Mouse (Mus musculus): ENCODE measurements around the gene Epas1. TPM values are rescaled to one million over a fixed set of nuclear protein-coding genes. Genes with fewer than 3 reads are reported as not detected.

Epas1 gene
- polyA plus RNA-seq, 1 experiment from 2014 or later = 5.6 TPM

DNA sequence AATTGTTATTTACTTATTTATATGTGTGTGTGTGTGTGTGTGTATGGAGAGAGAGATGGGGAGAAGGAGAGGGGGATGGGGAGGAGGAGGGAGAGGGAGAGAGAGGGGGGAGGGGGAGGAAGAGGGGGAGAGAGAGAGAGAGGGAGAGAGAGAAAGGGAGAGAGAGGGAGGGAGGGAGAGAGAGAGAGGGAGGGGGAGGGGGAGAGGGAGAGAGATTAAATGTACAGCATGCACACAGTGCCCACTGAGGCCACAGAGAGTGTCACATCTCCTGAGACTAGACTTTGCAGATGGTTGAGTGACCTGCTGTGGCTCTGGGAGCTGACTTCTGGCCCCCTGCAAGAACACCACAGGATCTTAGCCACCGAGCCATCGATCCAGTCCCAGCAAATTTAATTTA lies 98.3 kb downstream of the Epas1 start:
- Histone ChIP-seq H3K4me1 (no peaks in the 10 kb centered on the region), H3K4me2 (no peak overlapping the region), H3K27ac (no peak overlapping the region), H3K9ac (no peak overlapping the region), H3K9me3 (no peaks in the 10 kb centered on the region), H3K4me3 (no peak overlapping the region), H3K27me3 (no peaks in the 10 kb centered on the region), H3K36me3 (no peaks in the 10 kb centered on the region)
- ATAC-seq (ENCODE audit: insufficient number of reproducible peaks, low FRiP score, low TSS enrichment, low read depth) = no peak
- 73% methylated on average over 2 of the region's 2 CpGs for WGBS

GRCm38 (mm10) chr17:86852591-86853031 lies 99.1 kb downstream of the Epas1 start:
- Histone ChIP-seq H3K27ac (no peak overlapping the region), H3K4me2 (no peak overlapping the region), H3K36me3 (no peaks in the 10 kb centered on the region), H3K9ac (no peak overlapping the region), H3K9me3 (no peaks in the 10 kb centered on the region), H3K4me1 (no peaks in the 10 kb centered on the region), H3K27me3 (no peaks in the 10 kb centered on the region), H3K4me3 (no peak overlapping the region)
- 73% methylated on average over 13 of the region's 13 CpGs for WGBS
- ATAC-seq (ENCODE audit: insufficient number of reproducible peaks, low FRiP score, low TSS enrichment, low read depth) = no peak

- no peaks in the 10 kb centered on the region for H3K4me1 ChIP-seq
- no peak overlapping the region for H3K27ac ChIP-seq
- H3K4me2 ChIP-seq = no peak overlapping the region
- H3K4me3 ChIP-seq = no peak overlapping the region
- no peaks in the 10 kb centered on the region for H3K27me3 ChIP-seq
- no peaks in the 10 kb centered on the region for H3K36me3 ChIP-seq
- no peaks in the 10 kb centered on the region for H3K9me3 ChIP-seq
- ATAC-seq (ENCODE audit: insufficient number of reproducible peaks, low FRiP score, low TSS enrichment, low read depth) = no peak
- no peak overlapping the region for H3K9ac ChIP-seq
- 48% methylated on average over 8 of the region's 8 CpGs for WGBS
These were observed 117.1 kb downstream of the Epas1 start for GRCm38 (mm10) chr17:86870586-86870985.

DNA sequence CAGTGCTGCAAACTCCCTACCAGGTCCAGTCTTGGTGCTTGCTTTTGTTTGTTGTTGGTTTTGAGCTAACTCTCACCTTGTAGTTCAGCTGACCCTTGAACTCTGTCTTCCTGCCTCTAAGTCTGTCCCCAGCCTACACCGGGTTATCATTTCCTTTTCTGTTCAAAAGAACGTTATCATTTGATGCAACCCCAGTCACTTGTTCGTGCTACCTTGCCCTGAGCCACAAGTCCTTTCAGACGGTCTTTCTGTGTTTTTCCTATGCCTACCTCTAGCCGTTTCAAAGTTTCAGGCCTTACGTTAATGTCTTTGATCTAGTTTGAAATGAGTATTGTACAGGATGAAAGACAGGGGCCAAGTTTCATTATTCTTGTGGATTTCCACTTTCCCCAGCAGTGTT lies 119.1 kb downstream of the Epas1 start:
- no peaks in the 10 kb centered on the region for H3K4me1 ChIP-seq
- H3K9ac ChIP-seq = no peak overlapping the region
- no peaks in the 10 kb centered on the region for H3K36me3 ChIP-seq
- no peaks in the 10 kb centered on the region for H3K9me3 ChIP-seq
- 69% methylated on average over 6 of the region's 6 CpGs for WGBS
- ATAC-seq (ENCODE audit: insufficient number of reproducible peaks, low FRiP score, low TSS enrichment, low read depth) = no peak
- H3K4me3 ChIP-seq = no peak overlapping the region
- H3K27ac ChIP-seq = no peak overlapping the region
- no peak overlapping the region for H3K4me2 ChIP-seq
- H3K27me3 ChIP-seq = no peaks in the 10 kb centered on the region

- Histone ChIP-seq H3K36me3 (no peaks in the 10 kb centered on the region), H3K9ac (no peak overlapping the region), H3K27me3 (no peaks in the 10 kb centered on the region), H3K4me3 (no peak overlapping the region), H3K4me2 (no peak overlapping the region), H3K27ac (no peak overlapping the region), H3K9me3 (no peaks in the 10 kb centered on the region), H3K4me1 (no peaks in the 10 kb centered on the region)
- no peak for ATAC-seq (ENCODE audit: insufficient number of reproducible peaks, low FRiP score, low TSS enrichment, low read depth)
- WGBS = 85% methylated on average over 9 of the region's 9 CpGs
These were observed 123.4 kb downstream of the Epas1 start for GRCm38 (mm10) chr17:86876940-86877339.

GRCm38 (mm10) chr17:86877747-86878146 lies 124.2 kb downstream of the Epas1 start:
- WGBS = 74% methylated on average over 2 of the region's 2 CpGs
- no peaks in the 10 kb centered on the region for H3K36me3 ChIP-seq
- H3K9ac ChIP-seq = no peak overlapping the region
- no peak overlapping the region for H3K27ac ChIP-seq
- ATAC-seq (ENCODE audit: insufficient number of reproducible peaks, low FRiP score, low TSS enrichment, low read depth) = no peak
- H3K4me3 ChIP-seq = no peak overlapping the region
- no peak overlapping the region for H3K4me2 ChIP-seq
- no peaks in the 10 kb centered on the region for H3K9me3 ChIP-seq
- H3K27me3 ChIP-seq = no peaks in the 10 kb centered on the region
- no peaks in the 10 kb centered on the region for H3K4me1 ChIP-seq

- H3K9me3 ChIP-seq = no peaks in the 10 kb centered on the region
- H3K9ac ChIP-seq = no peak overlapping the region
- H3K27me3 ChIP-seq = no peaks in the 10 kb centered on the region
- no peak overlapping the region for H3K4me2 ChIP-seq
- ATAC-seq (ENCODE audit: insufficient number of reproducible peaks, low FRiP score, low TSS enrichment, low read depth) = no peak
- no peaks in the 10 kb centered on the region for H3K36me3 ChIP-seq
- H3K4me3 ChIP-seq = no peak overlapping the region
- 87% methylated on average over 10 of the region's 10 CpGs for WGBS
- no peak overlapping the region for H3K27ac ChIP-seq
- no peaks in the 10 kb centered on the region for H3K4me1 ChIP-seq
These were observed 126.6 kb downstream of the Epas1 start for GRCm38 (mm10) chr17:86880056-86880455.

DNA sequence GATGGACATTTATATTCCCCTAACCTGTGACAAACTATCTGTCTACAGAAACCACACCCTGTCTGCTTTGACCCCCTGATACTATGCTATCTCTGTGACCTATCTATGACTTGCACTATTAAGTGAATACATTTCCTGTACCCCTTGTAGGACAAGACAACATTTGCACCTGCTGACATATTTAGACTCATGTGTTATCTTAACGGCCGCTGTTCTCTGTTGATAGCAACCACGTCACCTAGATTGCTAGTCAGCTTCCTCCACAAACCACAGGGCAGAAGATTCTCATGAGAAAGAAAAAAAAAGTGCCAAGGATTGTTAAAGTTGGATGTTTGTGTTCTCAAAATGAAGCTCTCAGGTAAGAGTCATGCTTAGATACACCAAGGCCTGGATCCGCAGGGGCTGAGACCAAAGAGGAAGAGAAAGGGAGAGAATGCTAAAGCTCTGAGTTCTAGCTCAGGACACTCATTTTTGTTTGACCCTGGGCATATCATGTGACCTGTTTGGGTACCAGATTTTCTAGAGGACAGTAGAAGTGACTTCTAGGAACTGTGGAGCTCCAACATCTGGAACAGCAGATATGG lies 127.1 kb downstream of the Epas1 start:
- no peak overlapping the region for H3K9ac ChIP-seq
- H3K4me2 ChIP-seq = no peak overlapping the region
- WGBS = 88% methylated on average over 4 of the region's 4 CpGs
- no peaks in the 10 kb centered on the region for H3K4me1 ChIP-seq
- no peaks in the 10 kb centered on the region for H3K27me3 ChIP-seq
- no peaks in the 10 kb centered on the region for H3K36me3 ChIP-seq
- H3K4me3 ChIP-seq = no peak overlapping the region
- ATAC-seq (ENCODE audit: insufficient number of reproducible peaks, low FRiP score, low TSS enrichment, low read depth) = no peak
- H3K27ac ChIP-seq = no peak overlapping the region
- H3K9me3 ChIP-seq = no peaks in the 10 kb centered on the region

Other genes starting within 250 kb of the Epas1 start
- 0.34 and 0.47 TPM in 2 replicates for gene Gm10309, start 248.5 kb upstream of the Epas1 start, polyA plus RNA-seq (2015; fragmentation: Nextera tagmentation; extraction: Ambion mirVana)
- gene Tmem247, start 163.6 kb downstream of the Epas1 start, polyA plus RNA-seq (2015; fragmentation: Nextera tagmentation; extraction: Ambion mirVana) = not detected in 2 replicates
- gene Atp6v1e2, start 194.2 kb downstream of the Epas1 start, polyA plus RNA-seq (2015; fragmentation: Nextera tagmentation; extraction: Ambion mirVana) = 0.24 TPM in 1 of 2 replicates, not detected in the other
- gene Rhoq, start 209.4 kb downstream of the Epas1 start, polyA plus RNA-seq (2015; fragmentation: Nextera tagmentation; extraction: Ambion mirVana) = 22.0 and 23.0 TPM in 2 replicates

All from limb, embryonic 15.5 days (tissue).